Mouse (Mus musculus) adipocyte (in vitro differentiated cells): ENCODE data around the gene Dusp28.

Source experiments
- DNase-seq: peaks from one replicate; pipeline ENCODE4 v3.0.0-alpha.2; 2016; ENCODE audit warnings: low spot score

Gene Dusp28

DNA sequence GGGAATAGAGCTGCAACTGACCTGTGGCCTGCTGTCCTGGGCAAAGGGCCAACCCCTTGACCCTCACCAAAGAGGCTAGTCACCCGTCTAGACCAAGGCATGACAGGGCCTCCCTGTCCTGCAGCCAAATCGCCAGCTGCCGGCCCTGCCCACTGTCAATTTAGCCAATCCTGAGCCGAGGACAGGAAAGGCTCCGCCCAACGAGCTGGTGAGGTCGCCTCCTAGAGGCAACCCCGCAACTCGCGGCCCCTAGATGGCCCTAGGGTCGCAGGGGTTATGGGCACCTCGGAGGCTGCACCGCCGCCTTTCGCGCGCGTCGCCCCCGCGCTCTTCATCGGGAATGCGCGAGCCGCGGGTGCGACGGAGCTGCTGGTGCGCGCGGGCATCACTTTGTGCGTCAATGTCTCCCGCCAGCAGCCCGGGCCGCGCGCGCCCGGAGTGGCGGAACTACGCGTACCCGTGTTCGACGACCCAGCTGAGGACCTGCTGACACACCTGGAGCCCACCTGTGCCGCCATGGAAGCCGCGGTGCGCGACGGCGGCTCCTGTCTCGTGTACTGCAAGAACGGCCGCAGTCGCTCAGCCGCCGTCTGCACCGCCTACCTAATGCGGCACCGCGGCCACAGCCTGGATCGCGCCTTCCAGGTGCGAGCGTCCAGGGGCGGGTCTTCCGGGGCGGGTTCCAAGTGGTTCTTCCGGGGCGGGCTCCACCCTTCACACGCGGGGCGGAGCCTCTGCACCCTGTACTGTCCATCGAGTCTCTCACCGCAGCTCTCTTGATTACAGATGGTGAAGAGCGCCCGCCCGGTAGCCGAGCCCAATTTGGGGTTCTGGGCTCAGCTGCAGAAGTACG is at the start of gene Dusp28:
TSS of gene Dusp28 (plus strand) at position 203 of the 853 bp plus-strand sequence.
- peak; percentile 57 for DNase-seq

DNA sequence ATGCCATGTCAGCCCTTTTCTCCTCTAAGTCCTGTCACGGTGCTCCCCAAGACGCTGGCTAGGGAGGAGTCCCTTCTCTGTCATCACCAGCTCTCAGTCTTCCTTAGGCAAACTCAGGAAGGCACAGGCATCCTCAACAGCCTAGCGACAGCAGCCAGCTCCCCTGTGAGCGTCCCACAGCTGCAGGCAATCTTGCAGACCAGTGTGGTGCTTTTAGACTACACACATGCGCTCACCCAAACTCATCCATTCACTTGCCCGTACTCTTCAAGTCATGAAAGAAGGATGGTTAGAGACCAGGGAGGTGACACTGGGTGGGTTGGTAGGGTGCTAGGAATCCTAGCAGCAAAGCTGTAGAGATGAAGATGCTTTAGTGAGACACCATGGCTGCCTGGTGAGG is 45.3 kb upstream of the Dusp28 start:
- no peak for DNase-seq

DNA sequence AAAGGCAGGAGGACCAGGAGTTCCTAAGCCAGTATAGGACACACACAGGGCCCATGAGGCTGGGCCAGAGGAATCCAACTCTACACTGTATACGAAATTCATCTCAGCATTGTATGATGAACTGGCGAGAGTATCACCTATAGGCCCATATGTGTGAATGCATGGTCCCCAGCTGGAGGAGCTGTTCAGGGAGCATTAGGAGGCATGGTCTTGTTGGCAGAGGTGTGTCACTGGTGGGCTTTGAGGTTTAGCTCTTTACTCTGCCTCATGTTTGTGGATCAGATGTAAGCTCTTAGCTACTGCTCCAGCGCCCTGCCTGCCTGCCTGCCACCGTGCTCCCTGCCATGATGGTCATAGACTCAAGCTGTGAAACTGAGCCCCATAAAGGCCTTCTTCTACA is 43.5 kb upstream of the Dusp28 start:
- DNase-seq = no peak

DNA sequence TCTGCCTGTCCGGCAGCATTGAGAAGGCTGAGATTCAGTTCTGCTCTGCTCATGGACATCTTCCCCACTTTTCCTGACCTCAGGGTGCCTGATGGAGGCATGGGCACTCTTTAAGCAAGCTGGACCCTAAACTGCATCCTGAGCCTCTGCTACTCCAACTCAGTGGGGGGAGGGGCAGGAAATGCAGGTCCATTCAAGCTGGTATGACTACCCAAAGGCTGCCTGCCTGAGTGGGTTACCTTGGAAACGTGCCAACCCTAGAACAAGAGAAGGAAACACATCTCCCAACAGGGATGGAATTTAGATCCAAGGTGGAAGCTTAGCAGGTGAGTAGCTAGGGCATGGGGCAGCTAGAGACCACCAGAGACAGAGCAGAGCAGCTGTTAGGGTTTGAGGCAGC is 40.6 kb upstream of the Dusp28 start:
- DNase-seq = no peak

DNA sequence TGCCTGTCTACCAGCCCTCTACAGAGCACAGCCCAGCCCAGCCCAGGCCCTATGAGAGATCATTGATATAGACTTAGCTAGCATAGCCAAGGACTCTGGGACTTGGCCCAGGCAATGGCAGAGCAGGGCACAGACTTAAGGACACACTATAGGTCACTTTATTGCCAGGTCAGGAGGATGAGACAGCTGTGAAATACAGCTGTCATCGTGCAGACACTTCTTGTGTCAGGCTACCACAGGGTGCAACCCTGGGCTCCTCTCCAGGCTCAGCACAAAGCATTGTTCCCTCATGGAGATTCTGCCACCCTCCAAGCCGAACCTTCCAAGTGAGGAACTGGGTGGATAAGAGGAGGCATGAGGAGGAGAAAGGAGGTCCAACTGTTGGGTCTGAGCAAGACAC is 36.8 kb upstream of the Dusp28 start:
- no peak for DNase-seq

DNA sequence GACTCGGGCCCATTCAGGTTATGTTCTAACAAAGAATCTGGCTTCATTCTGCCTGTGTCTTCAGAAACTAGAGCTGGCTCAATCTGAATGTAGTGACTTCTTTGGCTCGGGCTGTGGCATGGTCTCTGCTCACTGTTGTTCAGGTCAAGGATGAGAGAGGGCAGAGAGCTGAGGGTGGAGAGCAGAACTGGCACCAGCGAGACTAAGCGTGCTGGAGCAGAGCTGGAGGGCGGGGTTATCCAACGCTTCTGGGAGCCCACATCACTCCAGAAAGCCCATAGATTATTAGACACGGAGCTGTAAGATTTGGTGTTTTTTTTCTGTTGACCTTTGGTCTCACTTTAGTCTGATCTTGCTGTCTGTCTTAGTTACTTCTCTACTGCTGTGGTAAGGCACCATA is 34.1 kb upstream of the Dusp28 start:
- DNase-seq = no peak

DNA sequence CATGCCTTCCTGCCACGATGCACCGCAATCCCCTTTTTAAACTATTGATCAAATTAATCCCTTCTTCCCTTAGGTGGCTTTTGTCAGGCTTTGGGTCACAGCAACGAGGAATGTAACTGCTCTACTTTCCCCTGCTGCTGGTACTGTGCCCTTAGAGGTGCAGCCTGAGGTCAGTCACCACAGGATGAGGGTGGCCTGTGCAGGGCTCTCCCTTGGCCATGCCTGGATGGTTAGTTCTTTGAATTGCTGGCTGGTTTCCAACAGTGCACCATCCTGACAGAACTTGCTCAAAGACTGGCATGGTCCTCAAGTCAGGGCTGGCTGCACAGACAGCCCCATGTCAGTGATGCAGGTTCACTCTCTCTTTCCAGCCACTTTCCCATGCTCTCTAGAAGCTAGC is 32.8 kb upstream of the Dusp28 start:
- DNase-seq = no peak

DNA sequence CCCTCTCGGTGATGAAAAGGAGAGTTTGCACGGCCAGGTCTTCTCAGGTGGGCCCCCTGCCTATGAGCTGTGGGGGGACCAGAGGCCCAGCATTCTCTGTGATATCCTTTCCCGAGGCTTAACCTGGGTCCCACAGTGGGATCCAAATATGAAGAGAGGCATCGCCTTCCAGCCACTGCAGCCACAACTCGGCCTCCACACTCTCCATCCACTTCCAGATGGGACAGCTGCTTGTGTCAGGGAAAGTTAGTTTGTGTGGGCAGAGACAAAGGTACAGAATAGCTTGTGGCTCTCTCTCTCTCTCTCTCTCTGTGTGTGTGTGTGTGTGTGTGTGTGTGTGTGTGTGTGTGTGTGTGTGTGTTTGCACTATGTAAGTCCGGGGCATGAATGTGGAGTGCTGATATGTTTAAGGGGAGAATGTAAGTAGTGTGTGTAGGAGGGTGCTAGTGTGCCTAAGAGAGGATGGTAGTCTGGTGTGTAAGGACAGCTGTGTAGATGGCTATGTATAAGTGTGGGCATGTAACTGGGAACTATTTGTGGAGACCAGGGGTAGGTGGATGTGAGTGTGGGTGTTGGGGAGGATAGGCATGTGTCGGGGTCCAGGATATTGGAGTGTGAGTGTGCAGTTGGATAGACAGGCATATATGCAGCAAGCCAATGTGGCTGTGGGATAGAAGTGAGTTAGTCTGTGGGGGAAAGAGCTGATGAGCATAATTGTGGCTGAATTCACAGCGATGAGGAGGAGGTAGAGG is 31.2 kb upstream of the Dusp28 start:
- no peak for DNase-seq

DNA sequence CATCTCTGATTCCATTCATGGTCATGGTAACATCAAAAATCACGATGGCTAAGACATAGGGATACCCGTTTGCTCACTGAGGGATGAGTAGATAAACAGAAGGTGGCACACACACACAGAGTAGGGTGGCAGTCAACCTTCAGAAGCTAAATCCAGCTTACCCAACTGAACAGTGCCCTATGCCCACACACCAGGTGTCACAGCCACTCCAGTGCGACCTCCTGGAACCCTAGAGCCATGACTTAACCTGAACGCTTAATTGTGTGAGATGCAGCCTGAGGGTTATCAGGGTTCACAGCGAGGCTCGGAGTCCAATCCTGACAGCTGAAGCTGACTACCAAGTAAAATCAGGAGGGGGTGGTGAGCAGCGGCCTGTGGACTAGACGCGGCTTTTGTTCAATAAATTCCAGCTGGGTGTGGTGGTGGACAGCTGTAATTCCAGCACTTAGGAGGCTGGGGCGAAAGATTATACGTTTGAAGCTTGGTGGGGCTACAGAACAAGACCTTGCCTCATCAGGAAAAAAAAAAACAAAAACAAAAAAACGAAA is 29.3 kb upstream of the Dusp28 start:
- no peak for DNase-seq

DNA sequence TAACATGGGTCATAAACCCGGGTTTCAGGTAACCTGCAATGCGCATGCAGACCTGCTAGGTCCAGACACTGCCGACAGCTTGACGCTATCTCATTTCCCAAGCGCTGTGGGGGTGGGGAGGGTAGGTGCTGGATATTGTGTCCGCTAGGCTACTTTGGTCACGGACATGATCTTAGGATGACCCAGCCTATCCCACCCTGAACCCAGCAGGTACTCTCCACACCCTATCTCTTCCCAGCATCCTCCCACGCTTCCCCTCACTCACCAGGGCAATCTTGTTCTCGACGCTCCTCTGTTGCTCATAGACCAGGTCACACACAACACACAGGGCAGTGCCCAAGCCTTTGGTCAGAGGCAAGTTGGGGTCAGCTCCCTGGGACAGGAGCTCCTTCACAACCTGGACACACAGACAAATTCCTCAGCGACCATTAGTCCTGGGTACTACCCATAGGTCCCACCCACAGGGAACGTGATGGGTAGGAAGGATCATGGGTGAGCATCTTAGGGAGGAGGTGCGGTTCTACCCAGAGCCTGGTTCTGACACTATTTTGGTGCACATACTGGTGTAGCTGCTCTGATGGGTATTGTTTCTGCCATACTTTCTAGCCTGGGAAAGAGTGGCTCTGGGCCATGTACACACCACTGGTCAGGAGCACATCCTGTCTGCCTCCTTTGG is 28.6 kb upstream of the Dusp28 start:
- DNase-seq = no peak

DNA sequence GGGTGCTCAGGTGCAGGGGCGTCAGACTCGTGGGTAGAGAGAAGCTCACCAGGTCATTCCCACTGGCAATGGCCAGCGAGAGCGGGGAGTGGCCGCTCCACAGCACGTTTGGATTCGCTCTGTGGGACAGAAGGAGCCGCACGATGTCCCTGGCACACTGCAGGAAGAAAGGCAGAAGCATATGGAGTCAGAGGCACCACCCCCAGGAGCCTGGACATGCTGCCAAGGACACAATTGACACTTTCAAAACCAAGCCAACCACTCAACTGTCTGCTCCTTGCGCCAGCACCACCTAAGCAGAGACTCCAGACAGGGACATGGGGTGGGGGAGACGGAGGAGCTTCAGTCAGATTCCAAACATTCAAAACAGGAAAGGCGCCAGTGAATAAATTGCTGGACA is 27.5 kb upstream of the Dusp28 start:
- DNase-seq = no peak

DNA sequence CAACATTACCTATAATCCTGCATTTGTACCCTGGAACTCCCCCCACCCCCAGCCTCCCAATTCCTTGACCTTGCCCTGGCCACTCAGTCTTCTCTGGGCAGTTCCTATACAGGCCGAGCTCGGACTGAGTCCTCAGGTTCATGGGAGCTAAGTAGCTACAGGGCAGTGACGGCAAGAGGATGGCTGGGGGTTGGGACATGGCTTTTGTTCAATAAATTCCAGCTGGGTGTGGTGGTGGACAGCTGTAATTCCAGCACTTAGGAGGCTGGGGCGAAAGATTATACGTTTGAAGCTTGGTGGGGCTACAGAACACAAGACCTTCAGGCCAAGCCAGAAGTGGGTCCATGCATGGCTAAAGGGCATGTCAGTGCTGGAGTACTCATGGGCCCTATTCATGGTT is 26.7 kb upstream of the Dusp28 start:
- no peak for DNase-seq

DNA sequence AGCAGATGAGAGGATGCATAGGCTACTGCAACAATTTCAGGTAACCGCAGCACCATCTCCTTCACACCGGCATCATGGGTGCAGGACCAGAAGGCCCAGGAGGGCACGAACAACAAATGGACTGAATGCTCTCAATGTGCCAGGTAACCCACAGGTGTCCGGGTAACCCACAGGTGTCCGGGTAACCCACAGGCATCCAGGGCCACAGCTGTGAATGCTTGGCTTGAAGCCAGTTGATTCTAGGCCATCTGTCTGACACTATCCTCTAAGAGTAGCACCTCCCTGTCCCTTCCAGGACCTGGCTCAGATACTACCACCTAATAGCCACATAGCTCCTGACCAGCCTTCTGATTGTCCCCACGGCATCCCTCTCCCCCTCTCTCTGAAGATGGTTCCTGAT is 24.8 kb upstream of the Dusp28 start:
- DNase-seq = no peak

DNA sequence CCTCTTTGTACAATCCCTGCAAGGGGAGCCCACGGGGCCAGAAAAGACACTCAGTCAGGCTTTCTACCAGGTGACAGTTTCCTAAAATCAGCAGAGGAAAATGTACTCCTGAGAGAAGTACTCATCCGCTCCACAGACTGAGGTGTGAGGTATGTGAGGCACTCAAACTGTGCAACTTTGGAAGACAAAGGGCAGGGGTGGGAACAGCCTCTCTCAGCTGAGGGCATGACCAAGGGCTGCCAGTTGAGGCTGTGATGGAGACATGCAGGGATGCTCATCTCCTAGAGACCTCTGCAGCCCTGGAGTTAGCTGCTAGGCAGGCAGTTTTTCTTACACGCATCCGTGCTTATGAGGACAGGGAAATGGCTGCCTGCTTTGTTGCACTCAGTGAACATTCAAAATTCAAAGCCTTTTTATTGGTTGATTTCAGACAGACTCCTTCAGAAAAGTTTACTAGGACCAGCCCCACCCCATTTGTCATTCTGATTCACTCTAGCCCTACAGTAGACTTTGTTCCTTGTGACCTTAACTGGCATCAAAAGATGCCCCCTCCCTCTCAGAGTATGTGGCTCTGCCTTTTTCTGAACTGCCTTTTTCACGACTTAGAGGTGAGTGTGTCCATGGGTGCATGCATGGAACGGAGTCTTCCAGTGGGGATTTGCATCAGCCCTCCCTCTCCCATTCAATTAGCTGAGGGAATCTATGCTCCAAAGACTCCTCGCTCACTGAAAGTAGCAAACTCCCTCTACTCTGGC is 17.7 kb upstream of the Dusp28 start:
- no peak for DNase-seq

DNA sequence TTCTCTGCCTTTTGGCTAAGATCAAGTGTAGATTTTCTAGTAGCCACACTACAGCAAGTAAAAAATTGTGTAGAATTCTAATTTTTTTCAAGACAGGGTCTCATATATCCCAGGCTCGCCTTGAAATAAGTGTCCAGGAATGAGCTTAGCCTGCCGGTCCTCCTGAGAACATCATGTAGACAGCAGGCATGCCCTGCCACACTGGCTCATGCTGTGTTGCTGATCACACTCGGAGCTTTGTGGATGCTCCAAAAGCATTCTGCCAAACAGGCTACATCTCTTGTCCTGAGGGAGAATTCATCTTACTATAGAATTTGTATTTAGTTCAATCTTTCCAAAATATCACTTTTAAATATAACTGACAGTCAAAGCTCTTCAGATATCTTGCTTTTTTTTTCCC is 14.0 kb upstream of the Dusp28 start:
- no peak for DNase-seq

DNA sequence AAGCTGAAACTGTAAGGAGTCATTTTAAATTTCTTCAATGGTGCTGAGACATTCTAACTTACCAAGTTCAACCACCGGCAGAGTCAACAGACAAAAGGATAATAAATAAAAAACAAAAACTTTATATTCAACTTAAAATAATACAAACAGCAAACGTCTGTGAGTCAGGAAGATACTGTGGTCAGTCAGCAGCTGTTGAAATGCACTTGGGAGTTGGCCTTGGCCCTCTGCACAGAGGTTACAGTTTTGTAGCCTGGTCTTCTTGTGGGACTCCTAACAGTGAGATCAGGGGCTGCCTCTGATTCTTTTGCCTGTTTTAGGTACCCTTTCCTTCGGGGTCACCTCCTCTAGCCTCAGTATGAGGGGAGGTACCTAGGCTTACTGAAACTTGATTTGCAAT is 12.9 kb upstream of the Dusp28 start:
- DNase-seq = no peak

DNA sequence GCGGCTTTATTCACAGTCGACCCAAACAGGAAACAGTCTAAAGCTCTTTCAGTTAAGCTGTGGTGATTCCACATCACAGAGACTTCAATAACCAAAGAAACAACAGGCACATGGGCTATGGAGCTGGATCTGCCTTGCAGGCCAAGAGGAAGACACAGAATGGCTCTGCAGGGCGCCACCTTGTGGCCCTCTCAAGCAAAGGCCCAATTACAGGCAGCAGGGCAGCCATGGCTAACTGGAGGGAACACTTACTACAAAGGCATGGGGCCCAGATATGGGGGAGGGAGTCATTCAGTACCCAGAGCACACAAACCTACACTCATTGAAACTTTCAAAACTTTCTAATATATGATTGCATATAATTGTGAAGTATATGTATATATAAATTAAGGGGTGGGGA is 11.7 kb upstream of the Dusp28 start:
- DNase-seq = peak; percentile 76

DNA sequence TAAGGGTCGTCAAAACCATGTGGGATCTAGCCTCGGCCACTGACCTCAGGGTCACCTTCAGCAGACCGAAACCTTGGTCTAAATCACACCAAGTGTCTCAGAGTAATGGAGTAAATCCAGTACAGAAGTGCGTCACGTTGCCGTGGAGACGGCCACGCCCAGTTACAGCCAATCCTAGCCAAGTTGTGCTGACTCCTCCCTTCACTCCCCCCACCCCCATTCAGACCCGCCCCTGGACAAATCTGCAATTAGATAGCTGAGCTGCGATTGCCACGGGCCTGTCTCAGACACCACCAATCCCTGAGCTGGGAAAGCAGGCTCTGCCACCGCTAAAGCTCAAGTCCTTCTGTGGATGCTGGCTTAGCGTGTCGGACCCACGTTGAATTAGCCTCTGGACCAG is 4.0 kb upstream of the Dusp28 start, which contains the start of gene Ankmy1:
TSS of gene Ankmy1 (minus strand) at position 121 of the 400 bp plus-strand sequence.
- no peak for DNase-seq

DNA sequence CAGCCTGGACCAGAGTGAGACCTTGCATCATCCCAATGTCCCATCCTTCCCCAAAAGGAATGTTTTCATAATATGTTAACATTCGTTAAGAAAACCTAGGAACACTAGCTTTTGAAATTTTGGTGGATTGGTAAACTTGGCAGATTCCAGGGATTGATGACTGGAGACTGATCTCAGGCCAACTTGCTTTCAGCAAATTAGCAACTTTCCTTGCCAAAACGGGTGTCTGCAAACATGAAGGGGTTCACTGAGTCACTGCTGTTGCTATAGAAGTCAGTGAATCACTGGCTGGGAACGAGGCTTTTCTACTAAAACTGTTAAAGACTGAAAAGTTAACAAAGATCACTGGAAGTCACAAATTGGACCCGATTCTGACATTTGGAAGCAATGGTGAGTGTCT is 3.2 kb upstream of the Dusp28 start:
- DNase-seq = peak; percentile 20

DNA sequence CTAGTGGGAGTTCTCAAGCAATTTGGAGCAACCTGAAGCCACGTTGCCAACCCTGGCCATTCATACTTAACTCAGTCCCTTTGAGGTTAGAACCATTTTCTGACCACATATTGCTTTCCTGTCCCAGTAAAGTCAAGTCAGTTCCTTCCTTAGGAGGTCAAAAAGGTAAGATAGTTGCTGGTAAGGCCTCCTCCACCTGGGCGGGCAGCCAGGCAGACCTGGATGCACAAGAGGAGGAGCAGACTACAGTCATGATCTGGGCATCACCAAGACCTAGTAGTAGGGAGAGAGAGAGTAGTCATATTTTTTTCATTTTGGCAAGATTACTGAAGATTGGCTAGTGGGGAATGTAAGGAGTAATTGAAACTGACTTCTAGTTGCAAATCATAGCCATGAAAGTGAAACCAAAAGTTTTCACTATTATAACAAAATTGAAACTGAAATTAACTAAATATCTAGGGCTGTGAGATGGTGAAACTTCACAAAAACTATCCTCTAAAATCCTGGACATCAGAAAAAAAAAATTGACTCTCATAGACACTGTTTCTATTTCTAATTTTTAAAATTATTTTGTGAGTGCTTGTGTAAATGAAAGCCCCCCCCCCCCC is 974 bp upstream of the Dusp28 start:
- DNase-seq = no peak

DNA sequence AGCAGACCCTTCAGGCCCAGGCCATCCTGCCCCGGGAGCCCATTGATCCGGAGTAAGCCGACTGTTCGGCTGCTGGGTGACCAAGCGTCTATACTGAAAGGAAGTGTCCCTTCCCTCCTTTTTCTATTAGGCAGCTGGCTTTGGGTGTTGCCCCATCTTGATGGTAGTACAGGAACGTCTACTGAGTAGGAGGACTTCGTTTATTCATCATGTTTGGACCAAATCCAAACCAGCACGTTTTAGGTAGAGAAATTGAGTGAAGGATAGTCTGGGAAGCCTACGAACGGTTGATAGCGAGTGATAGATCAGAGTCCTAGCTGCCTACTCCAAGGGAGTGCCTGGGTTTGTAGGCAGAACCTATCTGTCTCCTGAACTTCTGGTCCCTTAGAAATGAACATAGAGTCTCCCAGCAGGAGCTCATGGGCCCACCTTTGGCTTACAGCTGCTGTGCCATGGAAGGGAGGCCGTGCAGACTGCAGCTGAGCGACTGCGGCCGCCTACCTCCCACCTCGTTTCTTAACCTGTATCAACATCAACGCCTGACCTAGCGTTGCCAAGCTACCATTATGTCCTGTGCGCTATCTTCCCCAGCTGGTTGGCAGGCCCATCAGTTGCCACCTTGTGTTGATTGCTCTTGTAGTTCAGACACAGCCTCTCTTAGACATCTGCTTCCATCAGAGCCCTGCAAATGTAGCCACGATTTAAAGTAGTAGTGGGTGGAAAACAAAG is 1.0 kb downstream of the Dusp28 start:
- no peak for DNase-seq
